Mouse (Mus musculus) ovary, postnatal 10 days (tissue): Measurements from ENCODE around the gene Etv6.
A peak's percentile ranks its signal among the peaks of the same experiment; 100 is the strongest.
"Not testable (repeated sequence)": the region's sequence is repeated elsewhere in the genome, so short reads cannot be mapped to it uniquely, and the experiment has no call there.

Experiments
- DNase-seq: peaks from one replicate; pipeline ENCODE4 v3.0.0; 2022; ENCODE audit warnings: low spot score

Gene Etv6

GRCm38 (mm10) chr6:134035490-134036405 lies at the start of gene Etv6:
Gene Etv6, plus strand, starts transcription at chr6:134035700.
- DNase-seq = peak; percentile 60

DNA sequence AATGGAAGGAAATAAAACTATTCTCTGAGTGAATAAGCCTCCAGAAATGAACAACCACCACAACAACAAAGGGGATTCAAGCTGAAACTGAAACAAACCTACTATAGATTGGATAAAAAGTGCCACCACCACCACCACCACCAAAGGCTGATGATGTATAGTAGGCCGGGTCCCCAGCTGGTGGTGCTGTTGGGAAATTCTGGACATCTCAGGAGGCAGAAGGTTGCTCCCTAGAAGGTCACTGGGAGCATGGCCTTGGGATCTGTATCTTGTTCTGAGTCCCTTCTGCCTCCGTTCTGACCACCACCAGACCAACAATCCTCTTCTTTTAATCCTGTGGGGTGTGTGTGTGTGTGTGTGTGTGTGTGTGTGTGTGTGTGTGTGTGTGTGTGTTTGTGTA lies 49.3 kb upstream of the Etv6 start:
- no peak for DNase-seq

DNA sequence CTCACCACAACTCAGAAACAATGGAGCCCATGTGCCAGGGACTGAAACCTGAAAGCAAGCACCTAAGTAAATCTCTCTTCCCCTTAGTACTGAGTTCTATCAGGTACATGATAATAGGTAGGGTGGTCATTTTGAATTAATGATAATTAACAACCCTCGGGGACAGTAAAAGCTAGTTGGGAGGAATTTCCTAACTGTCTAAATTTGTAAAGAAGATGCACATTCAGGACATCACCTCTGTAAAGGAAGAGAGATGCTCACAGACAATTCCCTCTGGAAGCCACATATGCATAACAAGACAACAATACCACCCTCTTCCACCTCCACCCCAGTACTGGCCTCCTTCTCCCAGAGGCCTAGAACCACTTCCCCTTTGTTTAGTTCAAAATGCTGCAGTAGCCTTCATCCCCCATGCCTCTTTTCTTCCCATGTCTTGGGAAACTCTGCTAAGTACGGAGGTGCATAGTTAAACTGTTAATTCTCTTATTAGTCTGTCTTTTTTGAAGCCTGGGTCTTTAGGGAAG lies 48.4 kb upstream of the Etv6 start:
- DNase-seq = no peak

GRCm38 (mm10) chr6:133988011-133988410 lies 47.5 kb upstream of the Etv6 start:
- no peak for DNase-seq

- no peak for DNase-seq
These were observed 38.0 kb upstream of the Etv6 start for GRCm38 (mm10) chr6:133997461-133997860.

DNA sequence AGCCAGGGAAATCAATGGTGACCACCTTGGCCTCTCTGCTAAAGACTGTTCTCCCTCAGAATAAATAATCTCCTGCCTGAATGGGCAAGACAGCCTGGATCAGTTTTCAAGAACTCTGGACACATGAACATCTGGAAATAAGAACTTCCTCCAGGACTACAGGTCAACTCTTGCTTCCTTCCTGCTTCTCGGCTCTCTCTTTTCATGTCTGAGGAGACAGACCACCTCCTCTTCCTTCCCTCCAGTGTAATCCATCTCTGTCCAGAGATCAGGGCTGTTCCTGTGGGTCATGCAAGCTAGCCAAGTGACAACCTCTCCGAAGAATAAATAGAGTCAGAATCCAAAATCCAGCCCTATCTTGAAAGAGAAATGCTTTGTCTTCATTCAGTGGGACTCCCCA lies 37.6 kb upstream of the Etv6 start:
- no peak for DNase-seq

- not testable (repeated sequence) for DNase-seq
These were observed 20.9 kb upstream of the Etv6 start for GRCm38 (mm10) chr6:134014488-134015110.

GRCm38 (mm10) chr6:134018807-134019206 lies 16.7 kb upstream of the Etv6 start:
- DNase-seq = no peak

- no peak for DNase-seq
These were observed 14.7 kb upstream of the Etv6 start for GRCm38 (mm10) chr6:134020821-134021220.

DNA sequence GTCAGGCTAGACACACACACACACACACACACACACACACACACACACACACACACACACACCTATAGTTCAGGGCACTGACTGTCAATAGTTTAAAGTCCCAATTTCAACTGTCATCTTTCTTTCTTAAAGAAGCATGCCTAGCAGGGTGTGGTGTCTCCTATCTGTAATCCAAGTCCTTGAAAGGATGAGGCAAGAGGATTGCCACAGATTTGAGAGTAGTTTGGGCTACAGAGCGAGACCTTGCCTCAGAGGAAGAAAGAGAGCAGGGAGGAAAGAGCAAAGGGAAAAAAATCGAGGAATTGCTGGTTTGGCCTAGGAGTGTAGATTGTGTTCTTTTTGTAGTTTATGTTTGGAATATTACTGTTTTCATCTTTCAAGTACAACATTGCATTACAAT lies 9.2 kb upstream of the Etv6 start:
- DNase-seq = no peak

- DNase-seq = no peak
These were observed 8.5 kb upstream of the Etv6 start for GRCm38 (mm10) chr6:134027022-134027421.

- no peak for DNase-seq
These were observed 3.0 kb upstream of the Etv6 start for GRCm38 (mm10) chr6:134032451-134032850.

DNA sequence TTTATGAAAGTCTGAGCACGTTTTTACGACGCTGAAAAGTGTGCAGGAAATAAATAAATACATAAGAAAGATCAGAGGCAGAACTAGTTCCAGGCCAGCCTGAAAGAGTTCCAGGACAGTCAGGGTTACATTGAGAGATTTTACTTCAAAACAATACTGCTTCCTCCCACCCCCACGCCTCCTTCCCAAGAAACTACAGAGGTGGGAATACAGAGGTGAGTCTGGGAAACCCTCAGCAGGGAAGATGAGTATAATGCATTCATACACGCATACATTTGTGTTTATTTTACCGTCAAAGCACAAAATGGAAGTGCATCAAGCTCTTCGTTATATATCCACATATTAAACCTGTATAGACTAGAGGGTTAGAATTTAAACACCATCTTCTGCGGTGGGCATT lies 1.1 kb upstream of the Etv6 start:
- DNase-seq = no peak

- peak; percentile 78 for DNase-seq
These were observed 503 bp upstream of the Etv6 start for GRCm38 (mm10) chr6:134034904-134035489.

- no peak for DNase-seq
These were observed 1.0 kb downstream of the Etv6 start for GRCm38 (mm10) chr6:134036491-134036911.

DNA sequence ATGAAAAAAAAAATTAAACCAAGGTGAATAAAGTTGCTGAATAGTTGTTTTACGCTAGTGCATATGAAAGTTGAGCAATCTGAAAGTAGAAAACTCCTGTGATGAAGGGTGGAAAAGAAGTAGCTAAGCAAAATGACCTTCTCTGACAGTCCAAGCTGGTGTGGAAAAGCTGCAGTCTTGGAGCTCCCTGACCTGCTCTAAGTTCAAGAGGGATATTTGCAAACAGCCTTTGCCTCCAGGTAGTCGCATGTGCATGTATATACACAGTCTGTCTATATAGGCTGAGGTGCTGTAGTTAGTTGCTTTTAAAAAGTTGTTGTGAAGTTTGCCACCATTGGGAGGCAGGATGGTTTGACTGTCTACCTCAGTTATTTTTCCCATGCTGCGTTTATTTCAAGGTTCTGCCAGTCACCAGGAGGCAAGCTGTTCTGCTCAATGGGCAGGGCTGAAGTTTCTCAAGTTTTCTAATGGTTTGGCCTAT lies 1.5 kb downstream of the Etv6 start:
- no peak for DNase-seq

DNA sequence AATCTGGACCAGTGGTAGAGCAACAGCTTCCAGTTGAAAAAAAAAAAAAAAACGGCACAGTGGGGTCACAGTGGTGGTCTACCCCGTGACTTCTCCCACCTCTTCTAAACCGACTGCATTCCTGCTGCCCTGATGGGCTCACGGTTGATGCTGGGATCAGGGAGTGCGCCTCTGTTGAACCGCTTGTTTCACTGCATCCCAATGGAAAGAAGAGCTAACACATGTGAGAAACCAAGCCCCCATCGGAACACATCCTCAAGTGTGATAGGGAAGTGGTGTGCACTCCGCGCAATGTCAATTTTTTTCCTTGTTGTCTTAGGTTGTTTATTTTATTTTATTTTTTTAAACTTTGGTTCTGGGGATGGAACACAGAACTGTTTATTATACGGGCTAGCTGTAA lies 2.5 kb downstream of the Etv6 start:
- DNase-seq = no peak

DNA sequence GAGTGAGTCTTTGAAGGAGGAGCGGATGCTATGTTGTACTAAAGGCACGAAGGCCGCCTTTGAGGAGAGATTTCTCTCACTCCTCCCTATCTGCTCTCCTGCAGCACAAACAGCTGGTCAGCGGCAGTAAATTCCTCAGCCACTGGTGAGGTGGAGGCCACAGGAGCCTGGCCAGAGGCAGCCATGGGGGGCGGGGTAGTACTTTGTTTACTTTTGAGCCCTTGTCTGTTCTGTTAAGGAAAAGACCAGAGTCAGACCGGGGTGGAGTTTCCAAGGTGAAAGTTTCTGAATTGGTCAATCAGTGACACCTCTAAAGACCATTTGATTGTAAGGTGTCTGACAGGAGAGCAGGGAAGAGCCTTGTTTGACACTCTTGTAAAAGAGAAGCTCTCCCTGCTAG lies 3.4 kb downstream of the Etv6 start:
- no peak for DNase-seq

GRCm38 (mm10) chr6:134039351-134039750 lies 3.9 kb downstream of the Etv6 start:
- no peak for DNase-seq

GRCm38 (mm10) chr6:134040312-134040711 lies 4.8 kb downstream of the Etv6 start:
- DNase-seq = no peak

GRCm38 (mm10) chr6:134041286-134041685 lies 5.8 kb downstream of the Etv6 start:
- no peak for DNase-seq

DNA sequence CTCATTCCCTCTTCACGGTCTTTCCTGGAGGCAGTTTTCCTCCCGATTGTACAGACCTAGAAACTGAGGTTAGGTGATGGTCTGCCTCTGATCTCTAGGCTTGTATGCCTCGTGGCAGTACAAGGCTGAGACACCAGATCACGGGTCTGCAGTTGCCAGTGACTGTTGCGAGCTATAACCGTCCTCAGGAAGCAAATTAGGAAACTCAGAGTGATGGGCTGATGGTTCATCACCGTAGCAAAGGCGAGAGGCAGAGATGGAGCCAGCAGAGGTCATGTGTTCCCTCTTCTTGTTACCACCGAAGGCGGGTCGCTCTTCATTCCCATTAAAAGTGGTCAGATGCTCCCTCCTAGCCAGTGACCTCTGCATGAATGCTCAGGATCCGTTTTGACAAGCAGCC lies 6.4 kb downstream of the Etv6 start:
- no peak for DNase-seq

DNA sequence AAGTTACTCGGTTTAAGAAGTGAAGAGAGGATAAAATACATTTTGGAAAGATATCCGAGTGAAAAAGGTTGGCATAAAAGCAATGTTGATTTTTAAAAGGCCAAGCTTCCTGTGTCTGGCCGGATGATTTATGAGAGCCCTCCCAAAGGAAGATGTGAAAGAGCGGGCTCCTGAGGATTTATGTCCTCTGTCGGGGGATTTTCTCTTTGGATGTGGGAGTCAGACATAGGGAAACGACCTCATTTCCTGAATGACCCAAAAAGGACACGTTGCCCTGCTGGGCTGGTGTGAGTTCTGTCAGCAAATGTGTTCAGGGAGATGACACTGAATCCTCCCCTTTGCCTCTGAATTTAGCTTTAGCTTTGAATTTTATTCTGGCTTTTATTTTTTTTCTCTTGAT lies 8.0 kb downstream of the Etv6 start:
- no peak for DNase-seq
